Mouse (Mus musculus): Measurements from ENCODE around the gene Slc25a17. TPM values are rescaled to one million over a fixed set of nuclear protein-coding genes. Genes with fewer than 3 reads are reported as not detected.

The Slc25a17 gene
- 49.7 TPM for polyA plus RNA-seq (2017; shearing (Covaris generic))

DNA sequence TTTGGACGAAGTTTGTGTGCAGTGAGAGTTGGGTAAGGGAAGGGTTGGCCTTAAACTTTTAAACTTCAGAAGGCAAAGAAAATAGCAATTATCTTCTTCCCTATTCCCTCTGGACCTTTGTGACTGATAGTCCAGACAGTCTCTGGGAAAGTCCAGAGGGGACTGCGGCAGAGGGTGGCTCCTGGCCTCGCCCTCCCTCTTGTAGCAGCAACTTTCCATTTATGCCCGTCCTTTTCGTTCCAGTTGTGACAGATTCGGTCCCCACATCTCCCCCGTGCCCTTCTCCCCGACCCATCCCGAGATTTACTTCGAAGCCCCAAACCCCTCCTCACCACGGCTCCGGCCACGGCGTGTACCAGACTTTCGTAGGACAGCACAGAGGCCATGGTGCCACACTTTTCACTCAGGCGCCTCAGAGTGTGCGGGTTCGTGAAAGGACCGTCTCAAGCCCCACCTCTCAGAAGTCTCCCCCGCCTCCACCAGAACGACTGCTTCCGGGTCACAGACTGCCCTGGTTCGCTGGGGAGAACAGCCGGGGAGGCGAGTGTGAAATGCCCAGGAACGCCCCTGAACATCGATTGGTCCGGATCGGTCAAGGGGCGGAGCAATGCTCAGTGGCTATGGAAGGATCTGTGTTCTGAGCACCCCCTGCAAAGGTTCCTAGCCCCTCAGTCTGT is at the start of gene Slc25a17:
Gene Slc25a17, minus strand, starts transcription at position 468 of the 677 bp plus-strand sequence.

GRCm38 (mm10) chr15:81408199-81408598 is 47.6 kb upstream of the Slc25a17 start, which contains the start of gene Dnajb7:
Gene Dnajb7 (minus strand): TSS chr15:81408299.

GRCm38 (mm10) chr15:81399638-81400315 is 39.2 kb upstream of the Slc25a17 start, which contains the start of the genes St13 and Xpnpep3:
Gene St13 (minus strand): TSS chr15:81400077.
Gene Xpnpep3 (plus strand): TSS chr15:81400138.

Other genes with a start within 250 kb of the Slc25a17 start
- 108 TPM for gene Mrtfa, start 170.1 kb downstream of the Slc25a17 start, polyA plus RNA-seq (2017; shearing (Covaris generic))
- not detected for gene Mchr1, start 125.3 kb downstream of the Slc25a17 start, polyA plus RNA-seq (2017; shearing (Covaris generic))
- gene St13, start 39.3 kb upstream of the Slc25a17 start, polyA plus RNA-seq (2017; shearing (Covaris generic)) = 107 TPM
- gene Xpnpep3, start 39.3 kb upstream of the Slc25a17 start, polyA plus RNA-seq (2017; shearing (Covaris generic)) = 9.6 TPM
- 0.76 TPM for gene Dnajb7, start 47.5 kb upstream of the Slc25a17 start, polyA plus RNA-seq (2017; shearing (Covaris generic))
- 278 TPM for gene Rbx1, start 105.5 kb upstream of the Slc25a17 start, polyA plus RNA-seq (2017; shearing (Covaris generic))
- 54.2 TPM for gene Ep300, start 224.5 kb upstream of the Slc25a17 start, polyA plus RNA-seq (2017; shearing (Covaris generic))